Mouse (Mus musculus) thymus, postnatal 25 days (tissue): ENCODE measurements at regions not wholly inside any gene's neighbourhood (a gene's known extent, or its start where the extent isn't known, plus 50 kb on each side); places are given as distances from the start of the nearest gene placed in this dataset.

Experiments used
- DNase-seq: peaks from one replicate; pipeline ENCODE4 v3.0.0; 2022

GRCm38 (mm10) chr2:116979561-116980391 is 101.3 kb downstream of the Tmco5 start:
- DNase-seq = no peak

- DNase-seq = no peak
Observed at GRCm38 (mm10) chr2:116980692-116981091, 102.2 kb downstream of the Tmco5 start.

GRCm38 (mm10) chr2:116983351-116983750 is 104.9 kb downstream of the Tmco5 start:
- no peak for DNase-seq

- no peak for DNase-seq
Observed at GRCm38 (mm10) chr2:116983821-116984351, 105.4 kb downstream of the Tmco5 start.

GRCm38 (mm10) chr2:116984597-116984996 is 106.1 kb downstream of the Tmco5 start:
- DNase-seq = no peak

- DNase-seq = no peak
Observed at GRCm38 (mm10) chr2:116985549-116985948, 107.1 kb downstream of the Tmco5 start.

GRCm38 (mm10) chr2:116988953-116989674 is 110.6 kb downstream of the Tmco5 start:
- DNase-seq = no peak

GRCm38 (mm10) chr2:116990106-116990505 is 111.6 kb downstream of the Tmco5 start:
- DNase-seq = no peak

- no peak for DNase-seq
Observed at GRCm38 (mm10) chr2:116991561-116992042, 113.1 kb downstream of the Tmco5 start.

- DNase-seq = no peak
Observed at GRCm38 (mm10) chr2:116993724-116994123, 115.2 kb downstream of the Tmco5 start.

- no peak for DNase-seq
Observed at GRCm38 (mm10) chr2:116996302-116996701, 117.8 kb downstream of the Tmco5 start.

GRCm38 (mm10) chr2:116998822-116999221 is 120.3 kb downstream of the Tmco5 start:
- DNase-seq = no peak

- DNase-seq = no peak
Observed at GRCm38 (mm10) chr2:116999592-116999991, 121.1 kb downstream of the Tmco5 start.

GRCm38 (mm10) chr2:117003976-117004375 is 117.2 kb upstream of the Spred1 start:
- no peak for DNase-seq

- DNase-seq = no peak
Observed at GRCm38 (mm10) chr2:117006846-117007245, 114.3 kb upstream of the Spred1 start.

- no peak for DNase-seq
Observed at GRCm38 (mm10) chr2:117008922-117009321, 112.3 kb upstream of the Spred1 start.

- no peak for DNase-seq
Observed at GRCm38 (mm10) chr2:117010001-117010400, 111.2 kb upstream of the Spred1 start.

GRCm38 (mm10) chr2:117010942-117011341 is 110.2 kb upstream of the Spred1 start:
- no peak for DNase-seq

- DNase-seq = no peak
Observed at GRCm38 (mm10) chr2:117017921-117018651, 103.1 kb upstream of the Spred1 start.

- no peak for DNase-seq
Observed at GRCm38 (mm10) chr2:117018917-117019538, 102.1 kb upstream of the Spred1 start.

- no peak for DNase-seq
Observed at GRCm38 (mm10) chr2:117019552-117019951, 101.6 kb upstream of the Spred1 start.

- no peak for DNase-seq
Observed at GRCm38 (mm10) chr2:117021787-117022186, 99.4 kb upstream of the Spred1 start.

- no peak for DNase-seq
Observed at GRCm38 (mm10) chr2:117023436-117023835, 97.7 kb upstream of the Spred1 start.
